In genomic region chr11:72583092-72583491, GRCm38 (mm10) we compare ENCODE assay signal across 21 mouse cellular contexts. TPM values are rescaled to one million over a fixed set of nuclear protein-coding genes. Genes with fewer than 3 reads are reported as not detected.
"Had no signal": no experiment of that assay in that cellular context is flagged by ENCODE, and none has a peak within 500 bp of the region (broad histone marks: within the 10 kb centered on the region; RNA-seq: fewer than 3 reads in every experiment).

No protein-coding gene starts in this region.

- ATAC-seq: lung, postnatal 0 days; midbrain, embryonic 15.5 days had no signal

- H3K27me3 ChIP-seq: kidney, embryonic 15.5 days; midbrain, embryonic 12.5 days; neural tube, embryonic 12.5 days; neural tube, embryonic 15.5 days; stomach, embryonic 15.5 days had no signal

- H3K27ac ChIP-seq: kidney, embryonic 15.5 days; left cerebral cortex, adult 2 months; liver, embryonic 15.5 days; macrophage; midbrain, embryonic 12.5 days; midbrain, embryonic 15.5 days; neural tube, embryonic 12.5 days; neural tube, embryonic 15.5 days; stomach, embryonic 15.5 days had no signal

- H3K4me2 ChIP-seq: kidney, embryonic 15.5 days; liver, embryonic 15.5 days; lung, embryonic 14.5 days; midbrain, embryonic 12.5 days; midbrain, embryonic 15.5 days; neural tube, embryonic 12.5 days; neural tube, embryonic 15.5 days; stomach, embryonic 15.5 days had no signal

- DNase-seq: kidney, adult 11 months; kidney, adult 8-10 months; kidney, postnatal 10 days; kidney, postnatal 36 days; layer of hippocampus, postnatal 36 days; lung, embryonic 14.5 days; right cerebral cortex, adult 18-20 months; right cerebral cortex, postnatal 14 days; right cerebral cortex, postnatal 4 days; spleen, adult 18-20 months; thymus, postnatal 25 days had no signal

- H3K9ac ChIP-seq: kidney, embryonic 15.5 days; liver, embryonic 15.5 days; lung, embryonic 14.5 days; midbrain, embryonic 12.5 days; midbrain, embryonic 15.5 days; neural tube, embryonic 12.5 days; neural tube, embryonic 15.5 days; stomach, embryonic 15.5 days had no signal

- H3K9me3 ChIP-seq: kidney, embryonic 15.5 days; liver, embryonic 15.5 days; midbrain, embryonic 12.5 days; midbrain, embryonic 15.5 days; neural tube, embryonic 12.5 days; neural tube, embryonic 15.5 days; stomach, embryonic 15.5 days had no signal

- H3K4me1 ChIP-seq: kidney, embryonic 15.5 days; midbrain, embryonic 12.5 days; midbrain, embryonic 15.5 days; neural tube, embryonic 12.5 days; neural tube, embryonic 15.5 days; stomach, embryonic 15.5 days had no signal

- H3K4me3 ChIP-seq: kidney, embryonic 15.5 days; left cerebral cortex, adult 2 months; liver, embryonic 15.5 days; midbrain, embryonic 12.5 days; midbrain, embryonic 15.5 days; neural tube, embryonic 12.5 days; neural tube, embryonic 15.5 days; stomach, embryonic 15.5 days had no signal

- H3K36me3 ChIP-seq: kidney, embryonic 15.5 days; liver, embryonic 15.5 days; midbrain, embryonic 12.5 days; midbrain, embryonic 15.5 days; neural tube, embryonic 12.5 days; neural tube, embryonic 15.5 days; stomach, embryonic 15.5 days had no signal

RNA-seq across cellular contexts. Expression of gene Spns3, which starts 32.8 kb away (rescaled TPM):
- polyA plus RNA-seq: lung, embryonic 14.5 days; macrophage; midbrain, embryonic 15.5 days; neural tube, embryonic 12.5 days had no signal
